Mouse (Mus musculus): Measurements from ENCODE around the gene Tfcp2. TPM values are rescaled to one million over a fixed set of nuclear protein-coding genes. Genes with fewer than 3 reads are reported as not detected.
"Not testable (repeated sequence)": the region's sequence is repeated elsewhere in the genome, so short reads cannot be mapped to it uniquely, and the experiment has no call there.

The Tfcp2 gene
- total RNA-seq, 4 experiments from 2014 or later = 31.4 to 41.1 (median 36.5) TPM

DNA sequence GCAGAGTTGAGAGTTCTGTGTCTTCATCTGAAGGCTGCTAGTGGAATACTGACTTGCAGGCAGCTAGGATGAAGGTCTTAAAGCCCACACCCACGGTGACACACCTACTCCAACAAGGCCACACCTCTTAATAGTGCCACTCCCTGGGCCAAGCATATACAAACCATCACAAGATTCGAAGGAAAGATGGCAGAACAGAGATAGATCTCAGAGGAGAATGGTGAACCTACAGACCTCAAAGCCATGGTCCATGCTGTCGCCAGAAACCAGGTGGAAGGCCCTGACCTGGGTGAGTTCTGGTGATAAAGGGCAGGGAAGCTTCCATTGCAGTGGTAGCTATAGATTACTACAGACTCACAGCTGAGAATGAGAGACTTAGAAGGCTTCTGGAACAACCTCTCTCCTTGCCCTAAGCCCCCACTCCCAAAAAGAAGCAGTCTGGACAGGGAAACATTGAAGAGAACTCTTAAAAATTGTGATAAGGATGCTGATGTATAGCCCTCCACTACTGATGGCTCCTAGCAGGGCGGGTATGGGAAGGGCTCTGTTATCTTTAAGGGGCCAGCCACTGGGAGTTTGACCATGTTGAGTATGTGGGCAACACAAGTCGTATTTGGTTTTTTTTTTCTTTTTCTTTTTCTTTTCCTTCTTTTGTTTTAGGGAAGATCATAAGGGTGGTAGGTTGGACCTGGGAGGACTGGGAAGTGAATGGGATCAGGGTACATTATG, 6.1 kb upstream of the Tfcp2 start:
- DNase-seq (ENCODE audit: low spot score in 2 of 2) = no peak

DNA sequence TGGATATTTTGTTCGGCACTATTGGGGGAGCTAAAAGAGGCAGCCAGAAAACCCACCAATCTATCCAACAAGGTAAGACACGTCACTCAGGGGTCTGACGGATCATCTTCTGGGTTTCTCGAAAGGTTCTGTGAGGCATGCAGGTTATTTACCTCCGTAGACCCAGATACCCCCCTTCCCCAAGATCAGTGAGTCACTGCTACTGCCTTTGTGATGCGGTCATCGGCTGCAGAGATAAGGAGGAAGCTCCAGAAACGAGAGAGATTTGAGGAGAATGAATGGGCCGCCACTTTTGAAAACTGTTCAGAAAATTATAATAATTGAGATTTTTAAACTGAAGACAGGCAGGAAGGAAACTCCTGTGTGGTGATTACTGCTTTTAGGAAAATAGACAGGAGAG, 4.6 kb upstream of the Tfcp2 start:
- no peak for DNase-seq (ENCODE audit: low spot score in 2 of 2)

DNA sequence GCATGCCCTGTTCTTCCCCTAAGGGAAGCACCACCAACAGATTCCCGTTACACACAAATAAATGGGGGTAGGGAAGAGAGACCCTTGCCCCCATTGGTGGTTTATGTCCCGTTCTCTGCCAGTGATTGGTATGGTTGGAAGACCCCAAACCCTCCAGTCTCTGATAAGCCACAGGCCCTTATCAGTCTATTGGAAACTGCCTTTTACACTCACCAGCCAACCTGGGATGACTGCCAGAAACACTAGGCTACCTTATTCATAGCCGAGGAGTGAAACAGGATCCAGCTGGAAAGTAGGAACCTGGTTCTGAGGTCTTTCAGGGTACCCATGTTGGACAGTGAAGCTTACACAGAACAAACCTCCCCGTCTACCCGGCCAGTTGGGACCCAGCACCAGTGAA, 4.2 kb upstream of the Tfcp2 start:
- no peak for DNase-seq (ENCODE audit: low spot score in 2 of 2)

GRCm38 (mm10) chr15:100550280-100550679, 1.5 kb downstream of the Tfcp2 start:
- no peak for DNase-seq (ENCODE audit: low spot score in 2 of 2)

GRCm38 (mm10) chr15:100543651-100544030, 8.2 kb downstream of the Tfcp2 start:
- DNase-seq (ENCODE audit: low spot score in 2 of 2) = not testable (repeated sequence)

- DNase-seq (ENCODE audit: low spot score in 2 of 2) = not testable (repeated sequence)
Measured at GRCm38 (mm10) chr15:100542876-100543650, 8.7 kb downstream of the Tfcp2 start.

- DNase-seq (ENCODE audit: low spot score in 2 of 2) = no peak
Measured at GRCm38 (mm10) chr15:100541426-100541825, 10.4 kb downstream of the Tfcp2 start.

GRCm38 (mm10) chr15:100541001-100541400, 10.8 kb downstream of the Tfcp2 start:
- not testable (repeated sequence) for DNase-seq (ENCODE audit: low spot score in 2 of 2)

GRCm38 (mm10) chr15:100539411-100539810, 12.4 kb downstream of the Tfcp2 start:
- DNase-seq (ENCODE audit: low spot score in 2 of 2) = no peak

- DNase-seq (ENCODE audit: low spot score in 2 of 2) = no peak
Measured at GRCm38 (mm10) chr15:100537913-100538312, 13.9 kb downstream of the Tfcp2 start.

GRCm38 (mm10) chr15:100527900-100528299, 23.9 kb downstream of the Tfcp2 start:
- DNase-seq (ENCODE audit: low spot score in 2 of 2) = no peak

DNA sequence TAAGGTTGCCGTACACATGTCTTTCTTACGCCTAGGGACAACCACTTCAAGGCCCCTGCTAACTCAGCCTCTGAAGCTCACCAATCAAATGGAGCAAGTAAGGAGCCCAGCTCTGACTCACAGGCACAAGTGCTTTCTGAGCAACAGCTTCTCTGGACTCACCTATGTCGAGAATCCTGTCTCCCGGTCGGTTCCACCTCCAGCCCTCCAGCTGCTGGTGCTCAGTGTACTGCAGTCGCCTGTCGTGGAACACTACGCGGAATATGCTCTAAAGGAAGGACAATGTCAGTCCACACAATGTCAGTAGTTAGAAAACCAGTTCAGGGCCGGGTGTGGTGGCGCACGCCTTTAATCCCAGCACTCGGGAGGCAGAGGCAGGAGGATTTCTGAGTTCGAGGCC, 26.4 kb downstream of the Tfcp2 start:
- DNase-seq (ENCODE audit: low spot score in 2 of 2) = no peak

DNA sequence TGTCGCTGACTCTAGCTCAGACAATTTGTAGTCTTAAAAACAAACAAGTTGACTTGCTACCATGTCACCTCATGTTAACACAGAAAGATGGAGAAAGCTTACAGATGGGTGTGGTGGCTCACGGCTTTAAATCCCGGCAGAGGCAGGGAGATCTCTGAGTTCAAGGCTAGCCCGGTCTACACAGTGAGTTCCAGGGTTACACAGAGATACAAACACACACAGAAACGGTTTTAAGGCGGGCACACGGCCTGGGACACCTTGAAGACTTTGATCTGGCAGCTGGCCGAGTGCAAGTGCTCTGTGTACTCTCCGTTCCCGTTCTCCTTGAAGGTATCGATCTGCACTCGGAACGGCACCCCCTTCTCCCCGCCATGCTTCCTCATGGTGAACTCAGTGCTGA, 31.5 kb downstream of the Tfcp2 start:
- no peak for DNase-seq (ENCODE audit: low spot score in 2 of 2)

DNA sequence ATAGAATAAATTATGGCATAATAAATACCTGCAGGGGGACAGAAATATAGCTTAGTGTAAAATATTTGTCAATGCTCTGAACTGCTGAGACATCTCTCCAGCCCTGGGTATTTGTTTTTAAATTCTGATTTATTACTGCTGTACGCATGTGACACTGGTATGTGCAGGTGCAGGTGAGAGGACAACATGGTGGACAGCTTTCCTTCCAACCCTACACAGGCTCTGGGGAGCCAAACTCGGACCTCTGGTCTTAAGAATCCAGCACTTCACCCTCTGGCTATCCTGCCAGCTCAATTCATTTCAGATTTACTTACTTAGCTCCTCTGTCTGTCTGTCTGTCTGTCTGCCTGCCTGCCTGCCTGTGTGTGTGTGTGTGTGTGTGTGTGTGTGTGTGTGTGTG, 36.7 kb downstream of the Tfcp2 start:
- DNase-seq (ENCODE audit: low spot score in 2 of 2) = no peak

DNA sequence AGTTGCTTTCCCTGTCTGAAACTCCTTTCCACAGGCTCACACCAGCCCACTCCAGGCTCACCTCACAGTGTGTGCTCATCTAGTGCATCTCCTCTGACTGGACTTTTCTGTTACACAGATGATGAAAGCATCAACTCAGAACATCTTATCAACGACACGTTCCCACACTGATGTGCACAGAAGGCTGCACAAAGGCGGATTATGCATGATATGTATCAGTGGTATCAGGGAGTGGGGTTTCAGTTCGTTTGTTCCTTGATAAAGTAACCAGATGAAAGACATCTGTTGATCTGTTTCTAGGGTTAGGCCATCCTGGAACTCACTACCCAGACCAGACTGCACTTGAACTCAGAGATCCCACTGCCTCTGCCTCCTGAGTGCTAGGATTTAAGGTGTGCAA, 38.4 kb downstream of the Tfcp2 start:
- DNase-seq (ENCODE audit: low spot score in 2 of 2) = no peak

- DNase-seq (ENCODE audit: low spot score in 2 of 2) = no peak
Measured at GRCm38 (mm10) chr15:100510072-100510471, 41.7 kb downstream of the Tfcp2 start.

DNA sequence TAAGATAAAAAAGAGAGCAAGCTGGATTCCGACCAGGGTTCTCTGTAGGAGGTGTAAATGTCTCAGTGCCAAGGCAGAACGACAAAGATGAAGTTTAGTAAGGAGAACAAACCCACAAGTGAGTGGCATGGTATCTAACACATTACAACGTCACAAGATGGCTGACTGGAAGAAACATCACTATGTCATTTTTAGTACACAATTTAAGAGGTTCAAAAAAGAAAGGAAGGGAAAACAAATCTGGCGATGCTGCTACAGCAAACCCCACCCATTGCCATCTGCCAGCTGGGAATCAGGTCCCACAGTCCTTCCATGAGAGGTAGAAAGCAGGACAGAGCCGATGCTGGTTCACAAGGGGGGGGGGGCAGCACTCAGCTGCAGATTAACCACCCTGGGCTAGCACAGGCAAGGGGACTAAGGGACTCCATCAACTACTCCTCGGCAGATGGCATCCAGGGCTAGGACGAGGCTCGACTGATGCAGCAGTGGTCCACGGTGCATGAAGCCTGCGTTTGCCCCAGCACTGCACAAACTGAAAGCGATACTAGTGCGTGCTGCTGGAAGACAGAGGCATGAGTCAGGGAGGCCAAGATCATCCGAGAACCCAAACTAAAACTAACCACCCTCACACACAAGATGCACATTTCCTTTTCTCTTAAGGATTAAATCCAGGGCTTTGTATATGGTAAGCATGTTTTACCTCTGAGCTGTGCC, 43.2 kb downstream of the Tfcp2 start:
- no peak for DNase-seq (ENCODE audit: low spot score in 2 of 2)

GRCm38 (mm10) chr15:100499506-100499905, 52.3 kb downstream of the Tfcp2 start:
- not testable (repeated sequence) for DNase-seq (ENCODE audit: low spot score in 2 of 2)

DNA sequence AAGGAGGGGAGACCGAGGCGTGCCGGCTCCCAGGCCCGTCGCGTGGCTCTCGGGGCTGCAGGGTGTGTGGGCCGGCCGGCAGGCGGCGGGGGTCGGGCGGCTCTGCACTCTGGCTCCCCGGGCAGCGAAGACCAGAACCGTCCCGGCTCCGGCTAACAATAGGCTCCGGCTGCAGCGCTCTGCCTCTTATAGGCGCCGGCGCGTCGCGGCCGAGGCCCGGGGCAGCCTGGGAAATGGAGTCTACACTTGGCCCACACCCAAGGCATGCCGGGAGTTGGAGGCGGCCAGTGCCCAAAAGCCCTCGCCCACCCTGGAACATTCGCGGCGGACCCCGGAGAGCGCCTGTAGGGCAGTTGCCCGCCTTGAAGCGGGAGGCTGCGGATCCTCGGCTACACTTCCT, 56.7 kb downstream of the Tfcp2 start, which contains the start of gene Csrnp2:
Csrnp2 (minus strand) TSS at position 387 of the 400 bp plus-strand sequence.
- DNase-seq (ENCODE audit: low spot score in 2 of 2) = peak; percentile 85 to 93

- peak in 1 of 2 experiments; percentile 33 for DNase-seq (ENCODE audit: low spot score in 2 of 2)
Measured at GRCm38 (mm10) chr15:100494647-100495046, 57.2 kb downstream of the Tfcp2 start.

DNA sequence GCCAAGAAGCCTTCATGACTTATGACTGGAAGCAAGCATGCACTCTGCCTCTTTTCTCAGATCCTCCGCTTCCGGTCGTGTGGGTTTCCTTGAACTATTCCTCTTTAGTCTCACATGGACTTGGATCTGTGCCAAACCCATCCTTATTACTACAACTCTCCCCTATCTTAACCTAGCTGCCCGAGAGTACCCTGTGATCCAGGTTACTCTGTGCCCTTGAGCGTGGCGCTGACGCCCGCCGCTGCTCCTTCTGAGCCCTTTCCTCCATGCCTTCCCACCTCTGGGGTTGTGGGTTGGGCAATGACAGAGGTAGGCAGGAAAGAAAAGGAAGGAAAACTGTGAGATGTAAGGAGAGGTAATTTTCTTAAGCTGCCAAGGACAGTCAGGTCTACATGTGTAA, 59.8 kb downstream of the Tfcp2 start:
- DNase-seq (ENCODE audit: low spot score in 2 of 2) = no peak

GRCm38 (mm10) chr15:100489263-100489662, 62.5 kb downstream of the Tfcp2 start:
- no peak for DNase-seq (ENCODE audit: low spot score in 2 of 2)

Data from layer of hippocampus, adult 8-10 months (tissue).